Mouse (Mus musculus) bone marrow macrophage, adult 2 months (primary cell): ENCODE data around the gene Gpr1. TPM values are rescaled to one million over a fixed set of nuclear protein-coding genes. Genes with fewer than 3 reads are reported as not detected.

Experiments used
- H3K27ac ChIP-seq: 2 replicates; pipeline ENCODE4 v1.5.1; 2012; ENCODE audit warnings: low read depth, low read length; ENCODE audit not compliant: insufficient read depth
- H3K4me1 ChIP-seq: 2 replicates; pipeline ENCODE4 v1.6.1; 2012; ENCODE audit warnings: low read length; ENCODE audit not compliant: control insufficient read depth, insufficient read depth
- H3K4me3 ChIP-seq: 2 replicates; pipeline ENCODE4 v1.5.1; 2012; ENCODE audit warnings: mild to moderate bottlenecking, low read length, moderate library complexity; ENCODE audit not compliant: insufficient read depth
- CTCF ChIP-seq: IDR thresholded peaks from 2 replicates; pipeline ENCODE4 v1.5.1; 2012; ENCODE audit warnings: low read depth, mild to moderate bottlenecking, low read length, moderate library complexity
- POLR2A ChIP-seq: IDR thresholded peaks from 2 replicates; pipeline ENCODE4 v1.6.1; 2012; ENCODE audit warnings: mild to moderate bottlenecking, low read depth, low read length, borderline replicate concordance
- polyA plus RNA-seq: library from polyadenylated mRNA; stranded (reverse); fragments of >200 nt; gene quantifications from 2 replicates; pipeline ENCODE4 v1.2.4, GENCODE M21; 2012; ENCODE audit not compliant: missing spikeins, insufficient read depth, insufficient read length

Gene Gpr1
- polyA plus RNA-seq, 1 experiment, result not detected

- Histone ChIP-seq H3K4me1 (peaks cover 7% of the 10 kb centered on the region), H3K27ac (no peak overlapping the region), H3K4me3 (no peak overlapping the region)
- TF ChIP-seq CTCF, result no peak
- TF ChIP-seq POLR2A, result no peak
Measured at GRCm38 (mm10) chr1:63137971-63138370, 76.4 kb downstream of the Gpr1 start.

- H3K4me3 ChIP-seq, result no peak overlapping the region
- H3K4me1 ChIP-seq, result peaks cover 18% of the 10 kb centered on the region
- no peak overlapping the region for H3K27ac ChIP-seq
- TF ChIP-seq CTCF, result no peak
- TF ChIP-seq POLR2A, result no peak
Measured at GRCm38 (mm10) chr1:63134530-63134929, 79.8 kb downstream of the Gpr1 start.

Other genes starting within 250 kb of the Gpr1 start
- gene Ino80d, start 99.9 kb downstream of the Gpr1 start, polyA plus RNA-seq, result 19.5 and 20.9 TPM in 2 replicates
- 949 and 998 TPM in 2 replicates for gene Eef1b2, start 37.7 kb downstream of the Gpr1 start, polyA plus RNA-seq
- gene Ndufs1, start 37.7 kb downstream of the Gpr1 start, polyA plus RNA-seq, result 74.1 and 82.9 TPM in 2 replicates
- gene Zdbf2, start 58.7 kb upstream of the Gpr1 start, polyA plus RNA-seq, result 0.08 TPM in 1 of 2 replicates, not detected in the other
- gene Adam23, start 231.3 kb upstream of the Gpr1 start, polyA plus RNA-seq, result 0.40 TPM in 1 of 2 replicates, not detected in the other